Mouse (Mus musculus): Measurements from ENCODE around the gene Lexm.
A peak's percentile ranks its signal among the peaks of the same experiment; 100 is the strongest.

Lexm gene

DNA sequence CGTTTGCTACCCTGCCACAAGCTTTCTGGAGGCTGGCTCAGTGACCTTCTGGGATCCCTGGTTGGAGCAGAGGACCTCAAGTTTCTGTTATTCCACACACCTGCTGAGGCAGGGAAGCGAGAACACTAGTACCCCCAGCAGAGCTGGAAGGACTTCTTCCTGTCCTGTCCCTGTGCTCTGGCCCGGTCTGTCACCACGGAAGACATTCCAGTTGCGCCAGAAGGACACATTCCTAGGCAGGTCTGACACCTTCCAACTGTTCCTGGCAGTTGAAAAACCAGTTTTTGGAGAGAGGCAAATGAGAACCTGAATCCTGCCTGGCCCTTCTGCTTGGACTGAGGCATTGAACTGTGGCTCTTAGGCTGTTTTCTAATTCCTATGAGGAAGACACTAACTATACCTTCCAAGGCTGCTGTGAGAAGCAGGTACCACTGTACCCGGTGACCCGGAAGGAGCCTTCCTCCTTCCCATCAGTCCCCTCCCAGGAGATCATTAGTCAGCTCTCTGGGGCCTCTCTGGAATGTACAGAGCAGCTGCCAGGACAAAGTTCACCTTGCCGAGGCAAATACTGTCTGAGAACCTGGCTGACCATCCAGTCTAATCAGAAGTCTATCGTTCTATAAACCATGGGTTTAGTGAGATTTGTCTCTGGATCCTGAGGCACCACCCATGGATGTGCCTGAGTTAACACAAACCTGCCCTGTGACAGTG, 11.8 kb upstream of the Lexm start:
- DNase-seq (ENCODE audit: extremely low read depth, insufficient read length, low spot score) = no peak

DNA sequence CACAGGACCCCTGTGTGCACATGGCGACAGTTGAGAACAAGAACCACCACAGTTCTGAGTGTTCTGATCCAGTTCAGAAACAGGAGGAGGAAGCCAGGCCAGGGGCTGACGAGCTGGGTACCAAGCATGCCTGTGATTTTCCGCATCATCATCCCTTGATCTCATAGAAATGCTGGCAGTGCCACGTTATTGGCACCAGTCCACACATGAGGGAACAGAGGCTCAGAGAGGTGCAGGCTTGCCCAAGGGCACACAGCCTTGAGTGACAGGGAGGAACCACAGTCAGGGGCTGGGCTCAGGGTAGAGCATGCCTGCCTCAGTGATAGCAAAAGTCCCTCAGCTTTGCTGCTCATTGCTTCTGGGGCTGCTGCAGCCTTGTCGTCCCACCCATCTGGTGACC, 10.8 kb upstream of the Lexm start:
- DNase-seq (ENCODE audit: extremely low read depth, insufficient read length, low spot score) = no peak

DNA sequence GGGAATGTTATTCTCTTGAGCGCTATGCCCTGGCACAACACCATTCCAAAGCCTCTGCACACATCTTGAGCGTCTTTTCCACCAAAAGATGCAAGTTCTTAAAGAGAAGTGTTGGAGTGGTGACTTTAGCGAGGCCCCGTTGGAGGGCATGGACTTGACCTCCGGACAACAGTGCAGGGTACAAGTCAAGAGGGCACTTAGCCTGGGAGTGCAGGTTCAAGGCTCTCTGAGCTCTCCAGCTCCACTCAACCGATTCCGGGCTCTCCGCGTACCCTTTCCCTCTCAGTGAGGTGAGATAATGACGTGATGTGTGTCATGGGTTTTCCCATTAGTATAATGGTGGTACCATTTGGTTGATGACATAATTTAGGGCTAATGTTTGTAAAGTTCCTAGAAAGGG, 7.2 kb upstream of the Lexm start:
- no peak for DNase-seq (ENCODE audit: extremely low read depth, insufficient read length, low spot score)

DNA sequence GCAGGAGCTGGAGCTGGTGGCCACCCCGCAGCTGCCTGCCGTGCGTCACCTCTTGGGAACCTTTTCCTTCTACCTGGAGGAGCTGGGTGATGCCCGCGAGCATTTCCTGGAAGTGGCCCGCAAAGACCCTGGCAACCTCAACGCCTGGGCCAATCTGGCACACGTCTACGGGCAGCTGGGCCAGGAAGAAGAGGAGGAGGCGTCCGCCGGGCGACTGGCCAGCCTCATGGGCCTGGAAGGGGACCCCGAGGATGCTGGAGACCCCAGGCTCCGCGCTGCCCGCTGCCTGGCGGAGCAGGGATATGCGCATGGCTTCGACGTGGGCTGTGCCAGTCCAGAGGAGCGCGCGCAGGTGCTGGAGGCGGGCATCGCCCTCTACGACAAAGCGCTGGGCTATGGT, 5.7 kb upstream of the Lexm start:
- no peak for DNase-seq (ENCODE audit: extremely low read depth, insufficient read length, low spot score)

DNA sequence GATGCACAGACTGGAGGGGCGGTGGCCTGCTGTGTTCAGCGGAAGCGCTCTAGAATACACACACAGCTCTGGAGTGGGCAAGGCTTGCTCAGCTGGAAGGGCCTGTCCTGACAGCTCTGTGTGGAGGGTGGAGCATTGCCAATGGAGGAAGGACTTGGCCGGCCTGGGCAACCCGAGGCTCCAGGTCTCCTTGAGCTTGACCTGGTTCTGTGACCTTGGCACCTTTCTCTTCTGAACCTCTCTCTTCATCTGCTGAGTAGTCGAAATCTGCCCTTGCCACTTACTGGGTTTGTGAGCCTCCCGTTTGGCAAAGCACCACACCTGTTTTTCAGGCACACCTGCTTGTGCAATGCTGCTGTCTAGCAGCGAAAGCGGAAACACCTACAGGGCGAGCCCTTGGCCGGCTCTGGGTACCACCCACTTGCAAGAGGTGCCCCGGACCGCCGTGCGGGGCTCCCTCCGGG, 5.0 kb upstream of the Lexm start, which contains the start of gene Ttc22:
Gene Ttc22, plus strand, starts transcription at position 403 of the 464 bp plus-strand sequence.
- DNase-seq (ENCODE audit: extremely low read depth, insufficient read length, low spot score) = no peak

DNA sequence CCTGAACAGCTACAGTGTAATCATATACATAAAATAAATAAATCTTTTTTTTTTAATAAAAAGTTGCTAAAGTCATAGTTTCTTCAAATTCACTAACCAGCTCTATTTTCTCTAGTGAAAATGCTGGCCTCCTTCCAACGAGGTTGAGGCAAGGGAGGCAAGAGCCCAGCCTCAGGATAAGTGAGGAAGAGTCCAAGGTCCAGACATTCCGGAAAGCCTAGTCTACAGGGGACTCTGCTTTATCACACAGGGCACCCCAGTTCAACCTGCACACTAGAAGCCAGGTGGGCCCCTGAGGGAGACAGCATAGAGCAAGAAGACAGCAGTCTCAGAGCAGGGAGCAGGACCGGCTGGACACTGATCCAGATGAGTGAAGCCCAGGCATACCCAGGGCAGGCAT, 4.4 kb upstream of the Lexm start:
- no peak for DNase-seq (ENCODE audit: extremely low read depth, insufficient read length, low spot score)

DNA sequence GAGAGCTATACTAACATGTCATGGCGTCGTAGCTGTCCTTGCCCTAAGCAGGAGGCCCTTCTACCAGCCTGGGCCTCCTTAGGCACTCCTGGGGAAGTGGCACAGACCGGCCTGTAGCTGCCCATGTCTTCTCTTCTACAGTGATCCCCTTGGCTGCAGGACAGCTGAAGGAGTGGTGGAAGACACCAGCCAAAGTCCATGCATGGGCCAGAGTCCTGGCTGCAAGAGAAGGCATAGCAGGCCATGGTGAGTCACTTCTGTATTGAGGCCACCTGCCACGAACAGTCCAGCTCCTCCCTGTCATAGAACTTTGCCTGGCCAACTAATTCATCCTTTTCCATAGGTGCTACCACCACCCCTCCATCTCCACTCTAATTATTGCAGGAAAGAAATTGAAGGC, 1.9 kb upstream of the Lexm start:
- no peak for DNase-seq (ENCODE audit: extremely low read depth, insufficient read length, low spot score)

DNA sequence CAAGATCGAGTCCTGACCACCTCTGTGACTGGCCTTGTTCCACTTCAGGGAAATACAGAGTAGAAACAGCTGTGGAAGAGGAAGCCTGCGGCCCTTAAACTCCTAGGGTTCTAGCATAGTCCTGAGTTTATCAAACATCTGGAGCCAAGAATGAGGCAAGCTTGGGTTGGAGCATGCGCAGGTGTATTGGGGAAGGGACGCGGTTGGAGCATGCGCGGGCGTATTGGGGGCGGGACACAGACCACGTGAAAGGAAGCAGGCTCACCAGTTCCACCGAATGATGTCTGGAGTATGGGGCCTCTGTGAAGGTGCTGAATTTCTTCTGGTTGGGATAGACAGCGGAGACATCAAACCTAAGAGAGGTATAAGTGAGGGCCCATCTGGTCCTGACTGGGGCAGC, 1.4 kb downstream of the Lexm start:
- DNase-seq (ENCODE audit: extremely low read depth, insufficient read length, low spot score) = no peak

DNA sequence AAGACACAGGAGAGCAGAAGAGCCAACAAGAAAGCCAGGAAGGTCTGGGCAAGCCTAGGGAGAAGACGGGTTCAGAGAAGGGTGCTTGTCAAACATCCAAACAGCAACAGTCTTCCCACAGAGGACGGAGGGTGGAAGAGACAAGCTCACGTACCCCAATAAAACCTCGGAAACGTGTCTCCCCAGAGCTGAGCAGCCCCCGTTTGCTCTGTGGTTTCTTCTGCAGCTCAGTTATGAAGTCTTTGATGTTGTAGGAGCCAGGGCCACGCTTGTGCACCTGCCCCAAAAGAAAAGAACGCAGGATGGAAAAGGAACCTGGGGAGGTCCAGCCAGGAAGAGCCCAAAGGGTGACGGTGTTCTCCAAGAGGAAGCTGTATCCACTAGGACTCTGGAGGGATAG, 2.2 kb downstream of the Lexm start:
- no peak for DNase-seq (ENCODE audit: extremely low read depth, insufficient read length, low spot score)

DNA sequence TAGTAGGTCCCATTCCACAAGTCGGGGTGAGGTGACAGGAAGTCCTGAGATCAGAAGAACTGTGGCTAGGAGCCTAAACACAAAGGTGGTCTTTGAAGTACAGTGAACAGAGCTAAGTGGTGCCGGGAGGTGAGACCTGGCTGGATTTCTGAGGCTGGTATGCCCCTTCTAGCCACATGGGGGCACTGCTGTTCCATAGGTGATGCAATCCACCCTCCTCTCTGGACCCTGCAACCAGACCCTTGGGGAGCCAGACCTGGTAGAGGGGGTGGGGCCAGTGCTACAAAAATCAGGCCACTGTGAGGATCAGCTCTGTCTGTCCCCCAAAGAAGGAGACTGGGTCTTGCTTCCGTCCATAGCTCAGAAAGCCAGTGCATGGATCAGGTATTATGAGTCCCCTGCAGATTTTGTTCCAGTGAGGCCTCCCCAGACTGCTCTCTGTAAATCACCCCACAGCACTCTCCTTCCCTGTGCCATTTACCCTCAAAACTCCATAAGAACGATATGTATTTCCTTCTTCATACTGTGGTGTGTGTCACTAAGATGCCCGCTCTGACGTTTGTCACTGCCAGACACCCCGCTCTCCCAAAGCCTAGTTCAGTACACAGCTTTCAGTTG, 2.8 kb downstream of the Lexm start:
- DNase-seq (ENCODE audit: extremely low read depth, insufficient read length, low spot score) = peak; percentile 39

DNA sequence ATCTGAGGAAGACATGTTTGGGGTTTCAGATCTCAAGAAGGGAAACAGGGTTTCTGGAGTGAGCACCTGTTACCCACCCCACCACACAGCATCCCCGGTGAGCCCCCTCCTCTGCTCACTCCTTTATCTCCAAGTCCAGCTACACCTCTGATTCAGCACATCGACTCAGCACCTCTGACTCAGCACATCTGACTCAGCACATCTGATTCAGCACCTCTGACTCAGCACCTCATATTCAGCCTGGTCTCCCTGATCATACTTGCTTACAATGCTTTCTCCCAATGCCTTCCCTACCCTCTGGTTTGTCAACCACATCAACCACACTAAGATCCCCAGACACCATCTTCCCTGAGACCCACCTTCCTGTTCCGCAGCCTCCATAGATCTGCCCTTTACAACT, 3.5 kb downstream of the Lexm start:
- DNase-seq (ENCODE audit: extremely low read depth, insufficient read length, low spot score) = peak; percentile 42

DNA sequence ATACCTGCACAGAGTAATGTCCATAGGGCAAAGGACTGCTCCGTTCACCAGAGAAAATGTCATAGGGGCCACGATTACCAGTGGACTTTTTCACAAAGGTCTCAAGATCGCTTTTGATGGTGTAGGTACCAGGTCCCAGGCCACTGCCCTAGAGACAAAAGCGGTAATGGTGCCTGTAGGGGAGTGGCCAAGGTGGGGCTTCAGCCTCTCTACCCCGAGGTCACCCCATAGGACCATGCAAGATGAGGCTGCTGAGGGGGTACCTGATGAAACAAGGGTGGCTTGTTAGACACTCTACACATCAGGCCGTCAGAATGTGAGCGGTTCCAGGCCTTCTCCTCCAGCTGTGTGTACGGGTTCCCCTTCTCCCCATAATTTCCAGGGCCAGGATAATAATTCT, 3.9 kb downstream of the Lexm start:
- DNase-seq (ENCODE audit: extremely low read depth, insufficient read length, low spot score) = no peak

DNA sequence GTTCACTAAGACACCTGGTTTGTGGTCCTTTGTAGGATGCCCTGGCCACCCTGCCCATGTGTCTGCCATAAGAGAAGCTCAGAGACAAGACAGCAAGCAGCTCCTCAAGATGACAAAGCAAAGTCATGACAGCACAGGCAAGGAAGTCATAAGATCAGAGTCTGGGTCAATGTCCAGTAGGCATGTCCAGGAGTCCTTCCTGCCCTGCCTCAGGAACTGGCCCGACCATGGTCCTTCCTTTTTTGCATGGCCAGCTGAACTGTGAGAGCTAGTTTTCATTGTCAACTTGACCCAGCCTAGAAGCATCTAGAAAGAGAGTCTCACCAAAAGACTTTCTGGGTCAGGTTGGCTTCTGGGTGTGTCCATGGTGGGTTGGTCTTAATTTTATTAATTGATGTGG, 9.1 kb downstream of the Lexm start:
- DNase-seq (ENCODE audit: extremely low read depth, insufficient read length, low spot score) = no peak

DNA sequence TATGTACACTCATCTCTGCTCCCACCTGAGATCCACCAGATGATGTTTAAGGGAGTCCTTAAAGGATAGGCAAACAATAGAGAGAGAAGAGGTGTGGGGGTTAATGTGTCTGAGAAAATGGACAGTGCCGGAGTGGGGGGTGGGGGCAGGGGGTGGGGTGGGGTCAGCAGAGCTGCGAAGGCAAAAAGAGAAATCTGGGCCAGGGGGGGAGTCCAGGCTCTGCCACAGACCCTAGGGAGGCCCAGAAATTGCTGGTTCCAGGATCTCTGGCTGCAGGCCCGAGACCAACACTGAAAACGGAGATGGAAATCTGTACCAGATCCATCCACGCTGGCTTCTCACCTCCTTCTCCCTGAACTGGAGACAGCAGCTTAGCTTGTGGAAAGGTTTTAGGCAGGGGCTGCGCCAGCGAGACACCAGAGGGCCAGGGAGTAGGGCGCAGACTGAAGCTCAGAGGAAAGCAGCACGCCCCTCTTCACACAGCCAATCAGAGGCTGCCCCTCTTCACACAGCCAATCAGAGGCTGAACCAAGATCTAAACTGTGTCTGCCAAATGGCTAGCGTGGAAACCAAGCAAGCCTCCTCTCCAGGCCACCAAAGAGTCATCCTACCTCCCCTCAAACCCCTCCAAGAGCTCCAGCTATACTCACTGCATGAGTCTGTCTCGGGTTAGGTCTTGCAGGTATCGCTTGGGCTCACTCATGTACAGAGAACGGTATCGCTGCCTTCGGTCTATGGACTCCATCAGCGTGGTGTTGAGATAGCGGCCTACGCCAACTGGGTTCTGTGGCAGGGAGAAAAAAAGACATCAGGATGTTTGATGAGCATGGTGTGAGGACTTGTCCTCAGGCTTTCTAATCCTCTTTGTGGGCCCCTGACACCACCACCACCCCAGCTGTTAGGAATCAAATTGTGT, 10.1 kb downstream of the Lexm start:
- DNase-seq (ENCODE audit: extremely low read depth, insufficient read length, low spot score) = no peak

DNA sequence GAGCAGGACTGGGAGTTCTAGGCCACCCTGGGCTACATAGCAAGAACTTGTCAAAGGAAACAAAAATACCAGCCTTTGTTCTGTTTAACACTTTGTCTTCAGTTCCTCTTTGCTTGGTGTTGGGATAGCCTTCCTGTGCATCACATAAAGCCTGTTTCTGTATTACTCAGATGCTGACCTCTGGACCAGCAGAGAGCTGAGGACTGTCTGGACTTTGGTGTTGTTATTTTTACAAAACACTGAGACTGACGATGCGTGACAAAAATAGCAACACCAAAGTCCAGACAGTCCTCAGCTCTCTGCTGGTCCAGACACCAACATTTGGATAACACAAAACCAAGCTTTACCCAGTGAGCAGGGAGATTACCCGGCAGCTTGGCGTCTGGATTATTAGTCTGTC, 16.3 kb downstream of the Lexm start:
- no peak for DNase-seq (ENCODE audit: extremely low read depth, insufficient read length, low spot score)

DNA sequence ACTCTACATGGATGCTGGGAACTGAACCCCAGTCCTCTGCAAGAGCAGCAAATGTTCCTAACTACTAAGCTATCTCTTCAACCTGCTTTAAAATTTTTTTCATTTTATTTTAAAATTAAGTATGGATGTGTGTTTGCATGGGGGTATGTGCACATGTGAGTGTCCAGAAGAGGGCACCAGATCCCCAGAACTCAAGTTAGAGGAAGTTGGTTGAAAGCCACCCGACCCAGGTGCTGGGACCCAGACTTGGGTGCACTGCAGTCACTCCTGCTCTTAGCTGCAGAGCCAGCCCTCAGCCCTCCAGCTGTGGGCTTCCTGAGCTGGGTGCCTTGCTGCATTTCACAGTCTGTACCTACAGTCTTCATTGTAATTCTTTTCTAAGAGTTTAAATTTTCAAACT, 17.6 kb downstream of the Lexm start:
- DNase-seq (ENCODE audit: extremely low read depth, insufficient read length, low spot score) = no peak

DNA sequence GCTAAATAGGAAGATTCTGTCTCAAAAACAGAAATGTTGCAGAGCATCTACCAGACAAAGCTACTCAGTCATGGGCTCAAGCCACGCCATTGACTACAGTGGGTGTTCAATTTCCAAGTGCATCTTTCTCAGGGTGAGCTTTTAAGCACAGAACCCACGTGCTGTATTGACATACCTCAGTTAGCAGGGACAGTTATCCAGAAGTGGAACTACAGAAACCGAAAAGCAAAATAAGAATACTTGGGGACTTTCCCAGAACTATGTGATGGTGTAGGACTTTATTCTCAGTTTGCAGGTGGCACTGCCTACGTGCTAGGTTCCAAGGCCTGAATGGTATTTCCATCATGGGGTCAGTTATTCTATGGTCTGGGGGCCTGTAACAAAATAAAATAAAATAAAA, 19.3 kb downstream of the Lexm start:
- no peak for DNase-seq (ENCODE audit: extremely low read depth, insufficient read length, low spot score)

DNA sequence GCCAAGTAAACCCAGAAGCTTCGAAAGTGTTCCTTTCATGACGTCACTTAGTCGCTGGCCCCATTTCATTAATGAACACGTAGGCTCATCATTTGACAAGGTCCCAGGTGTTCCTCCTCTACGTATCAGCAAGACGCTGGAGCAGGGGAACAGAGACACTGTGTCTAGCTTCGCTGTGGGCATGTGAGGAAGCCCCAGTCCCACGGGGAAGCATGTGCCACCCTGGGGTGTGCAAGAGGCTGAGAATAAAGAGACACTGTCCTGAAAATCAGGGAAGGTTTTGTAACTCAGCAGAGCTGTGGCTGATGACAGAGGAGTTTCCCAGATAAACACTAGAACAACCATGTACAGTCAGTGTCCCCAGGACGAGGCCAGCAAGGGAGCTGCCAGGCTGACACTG, 20.0 kb downstream of the Lexm start:
- DNase-seq (ENCODE audit: extremely low read depth, insufficient read length, low spot score) = no peak

DNA sequence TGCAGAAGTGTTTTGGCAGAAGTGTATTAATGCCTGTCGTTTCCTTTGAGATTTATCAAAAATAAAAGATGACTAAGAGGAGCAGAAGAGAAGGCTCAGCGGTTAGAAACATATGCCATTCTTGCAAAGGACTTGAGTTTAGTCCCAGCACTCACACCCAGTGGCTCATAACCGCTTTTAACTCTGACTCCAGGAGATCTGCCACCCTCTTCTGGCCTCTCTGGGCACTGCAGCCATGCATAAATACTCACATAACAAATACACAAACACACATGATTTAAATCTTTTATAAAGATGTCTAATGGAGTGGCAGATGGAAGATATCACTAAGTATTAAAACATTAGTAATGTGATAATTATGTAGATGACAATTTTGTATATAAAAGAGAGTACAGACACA, 20.8 kb downstream of the Lexm start:
- no peak for DNase-seq (ENCODE audit: extremely low read depth, insufficient read length, low spot score)

DNA sequence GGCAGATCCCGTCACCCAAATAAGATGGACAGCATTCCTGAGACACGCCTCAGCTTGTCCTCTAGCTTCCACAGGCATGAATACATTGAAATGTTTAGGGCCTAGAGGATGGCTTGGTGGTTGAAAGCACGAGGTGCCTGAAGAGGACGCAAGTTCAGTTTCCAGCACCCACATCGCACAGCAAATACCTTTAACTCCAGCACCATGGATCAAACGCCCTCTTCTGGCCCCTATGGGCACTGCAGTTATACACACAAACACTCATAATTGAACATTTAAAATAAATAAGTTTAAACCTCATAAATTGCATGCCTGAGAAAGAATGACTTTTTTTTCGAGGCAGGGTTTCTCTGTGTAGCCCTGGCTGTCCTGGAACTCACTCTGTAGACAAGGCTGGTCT, 23.4 kb downstream of the Lexm start:
- no peak for DNase-seq (ENCODE audit: extremely low read depth, insufficient read length, low spot score)

DNA sequence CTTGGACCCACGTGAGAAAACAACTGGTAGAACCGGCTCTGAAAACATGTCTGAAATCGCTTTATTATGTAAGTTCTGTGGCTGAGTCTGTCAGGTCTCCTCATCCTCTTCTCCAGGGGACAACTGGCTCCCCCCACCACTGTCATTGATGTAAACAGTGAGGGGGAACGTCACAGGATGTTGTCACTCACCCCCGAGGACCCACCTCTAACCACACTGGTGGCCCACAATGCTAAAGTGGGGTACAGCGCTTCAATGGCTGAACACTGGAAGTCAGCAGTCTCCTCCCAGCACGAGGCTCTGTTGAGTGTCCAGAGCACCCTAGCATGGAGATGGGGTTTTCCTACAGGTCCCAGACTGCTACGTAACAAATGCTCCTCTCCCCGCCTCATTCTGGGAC, 26.2 kb downstream of the Lexm start:
- DNase-seq (ENCODE audit: extremely low read depth, insufficient read length, low spot score) = no peak

DNA sequence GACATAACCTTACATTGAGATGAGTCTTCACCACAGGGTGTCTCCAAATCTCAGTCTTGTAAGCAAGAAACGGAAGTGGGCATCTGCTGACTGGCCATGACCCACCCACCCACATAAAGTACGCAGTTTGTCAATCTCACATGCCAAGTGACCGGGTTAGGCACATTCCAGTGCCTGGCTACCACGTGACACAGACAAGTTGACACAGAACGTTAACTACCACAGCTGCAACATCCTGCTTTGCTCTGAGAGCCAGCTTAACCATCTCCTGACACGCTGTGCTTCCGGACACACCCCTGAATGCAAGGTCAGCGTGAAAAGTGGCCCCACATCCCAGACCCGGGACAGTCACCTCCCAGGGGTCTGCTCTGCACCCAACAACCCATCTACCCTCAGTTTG, 26.9 kb downstream of the Lexm start:
- no peak for DNase-seq (ENCODE audit: extremely low read depth, insufficient read length, low spot score)

All from 3134 (cell line).